8 mouse cellular contexts compared by ENCODE assay signal in genomic region chr2:28640461-28641424, GRCm38 (mm10). TPM values are rescaled to one million over a fixed set of nuclear protein-coding genes. Genes with fewer than 3 reads are reported as not detected.
A peak's percentile ranks its signal among the peaks of the same experiment; 100 is the strongest.
DNase-seq lines count a peak whose midpoint lies in the region; ATAC-seq lines count a peak whose summit lies in the region.

TSS of gene Tsc1 (plus strand) at chr2:28641228.

- peaks cover 35% of the 10 kb centered on the region for H3K4me1 ChIP-seq in hindbrain, embryonic 15.5 days (replicated peaks)

- peak; percentile 94 for DNase-seq in T-cell, adult 2 months (ENCODE audit: low spot score)
- DNase-seq in cerebellum, postnatal 36 days: peak; percentile 94 to 96
- DNase-seq in frontal cortex, postnatal 36 days (ENCODE audit: low spot score in 2 of 2): peak; percentile 92 to 93
- DNase-seq in left cerebral cortex, adult 11 months (ENCODE audit: low spot score): peak; percentile 88
- peak; percentile 95 to 96 for DNase-seq in lung, postnatal 4 days
- peak; percentile 95 for DNase-seq in retina, postnatal 7 days (ENCODE audit: low read depth, low spot score)
- peak; percentile 81 for DNase-seq in urinary bladder, adult 2 months (ENCODE audit: low spot score)

- peak within 1 kb of the TSS; percentile 83 for H3K4me2 ChIP-seq in hindbrain, embryonic 15.5 days

- H3K9ac ChIP-seq in hindbrain, embryonic 15.5 days: peak within 1 kb of the TSS; percentile 91

- ATAC-seq in hindbrain, embryonic 15.5 days (ENCODE audit: low FRiP score, low read depth): peak; percentile 94

- H3K9me3 ChIP-seq in hindbrain, embryonic 15.5 days: no peaks in the 10 kb centered on the region

- peak within 1 kb of the TSS; percentile 95 for H3K27ac ChIP-seq in hindbrain, embryonic 15.5 days (replicated peaks)

- no peaks in the 10 kb centered on the region for H3K36me3 ChIP-seq in hindbrain, embryonic 15.5 days

- 2% methylated on average over 45 of the region's 47 CpGs for WGBS in hindbrain, embryonic 15.5 days

- peak within 1 kb of the TSS; percentile 92 for H3K4me3 ChIP-seq in hindbrain, embryonic 15.5 days

- no peaks in the 10 kb centered on the region for H3K27me3 ChIP-seq in hindbrain, embryonic 15.5 days

RNA-seq across cellular contexts. Expression of gene Tsc1, which starts in this region (rescaled TPM):
- 31.7 and 32.4 TPM in 2 replicates for polyA plus RNA-seq in hindbrain, embryonic 15.5 days (2015; fragmentation: Nextera tagmentation; extraction: Ambion mirVana)
- 11.3 and 13.6 TPM in 2 replicates for polyA plus RNA-seq in urinary bladder, adult 2 months (2012; rRNA removed)

Comparison
In these comparisons a context has a peak if more than half of its experiments do, and no peak if none do; other contexts are left out.
1. Peak in every context shown above with its lines: DNase-seq, ATAC-seq, H3K4me3 ChIP-seq and H3K27ac ChIP-seq.